Mouse (Mus musculus) granulocyte monocyte progenitor cell, adult 5-6 weeks (primary cell): ENCODE measurements around the gene Kcnq2. TPM values are rescaled to one million over a fixed set of nuclear protein-coding genes. Genes with fewer than 3 reads are reported as not detected.
A peak's percentile ranks its signal among the peaks of the same experiment; 100 is the strongest.

Source experiments
- ATAC-seq: replicated peaks from 2 replicates; pipeline ENCODE4 v1.8.0; 2016; ENCODE audit warnings: mild to moderate bottlenecking, moderate TSS enrichment, inconsistent platforms; ENCODE audit not compliant: poor library complexity, severe bottlenecking
- total RNA-seq, 2 experiments: library from RNA; stranded (forward) in 1 of 2; stranded (reverse) in 1 of 2; fragments of 200-712, 200-1000 nt in 1 of 2; fragments of >200 nt in 1 of 2; fragmentation: Nextera tagmentation in 1 of 2; gene quantifications; 2 replicates each; pipeline ENCODE4 v1.2.3; 2014 to 2017

The Kcnq2 gene
- not detected in 2 replicates for total RNA-seq (2014; fragmentation: Nextera tagmentation)
- not detected in 2 replicates for total RNA-seq (2017)

DNA sequence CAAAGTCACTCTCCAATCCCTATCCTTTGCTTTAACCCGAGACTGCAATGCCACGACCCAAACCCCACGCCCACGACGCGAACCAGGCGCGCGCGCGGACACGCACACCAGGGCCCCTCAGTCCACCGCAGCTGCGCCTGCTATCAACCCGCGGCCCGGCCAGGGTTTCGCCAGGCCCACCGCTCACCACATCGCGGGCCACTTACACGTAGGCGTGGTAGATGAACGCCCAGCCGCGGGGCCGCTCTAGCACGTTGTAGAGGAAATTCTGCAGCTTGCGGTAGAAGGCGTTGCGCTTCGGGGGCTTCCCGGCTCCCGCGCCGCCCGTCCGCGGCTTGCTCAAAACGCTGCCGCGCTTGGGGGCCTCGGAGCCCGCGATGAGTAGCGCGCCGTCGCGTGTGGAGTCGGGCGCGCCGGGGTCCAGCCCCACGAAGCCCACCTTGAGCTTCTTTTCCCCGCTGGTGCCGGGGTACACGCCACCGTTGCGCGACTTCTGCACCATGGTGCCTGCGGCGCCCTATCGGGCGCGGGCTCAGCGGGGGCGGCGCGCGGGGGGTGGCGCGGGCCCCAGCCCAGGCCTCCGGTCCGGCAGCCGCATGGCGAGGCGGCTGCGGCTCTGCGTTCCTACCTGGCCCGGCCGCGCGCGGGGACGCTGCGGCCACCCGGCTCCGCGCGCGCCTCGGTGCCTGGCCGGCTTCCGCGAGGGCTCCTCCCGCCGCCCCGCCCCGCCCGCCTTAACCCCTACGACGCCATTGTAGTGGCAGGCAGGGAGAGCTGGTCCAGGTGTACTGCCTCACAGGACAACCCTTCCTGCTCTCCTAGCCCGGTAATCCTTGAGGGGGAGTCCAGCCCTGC is at the start of gene Kcnq2:
Gene Kcnq2 (minus strand): TSS at position 710 of the 855 bp plus-strand sequence.
- ATAC-seq: no peak

DNA sequence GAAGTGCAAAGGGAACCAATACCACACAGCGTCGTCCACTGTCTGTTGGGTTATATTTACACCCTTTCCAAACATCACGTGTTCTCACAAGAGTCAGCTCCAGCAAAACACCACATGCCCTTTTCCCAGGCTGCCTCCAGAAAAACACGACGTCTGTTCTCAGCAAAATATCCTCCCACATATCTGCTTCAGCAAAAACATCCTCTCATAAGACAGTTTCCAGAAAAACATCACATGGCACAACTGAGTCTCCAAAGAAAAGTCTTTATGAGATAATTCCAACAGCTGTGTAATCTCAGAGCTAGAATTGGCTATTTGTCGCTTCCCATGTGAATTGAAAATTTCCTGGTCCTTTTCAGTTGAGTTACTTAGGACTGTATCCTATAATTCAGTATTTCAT is 45.8 kb upstream of the Kcnq2 start:
- ATAC-seq: no peak

GRCm38 (mm10) chr2:181178471-181178870 is 43.4 kb upstream of the Kcnq2 start:
- ATAC-seq: no peak

- no peak for ATAC-seq
Measured at GRCm38 (mm10) chr2:181178015-181178414, 42.9 kb upstream of the Kcnq2 start.

DNA sequence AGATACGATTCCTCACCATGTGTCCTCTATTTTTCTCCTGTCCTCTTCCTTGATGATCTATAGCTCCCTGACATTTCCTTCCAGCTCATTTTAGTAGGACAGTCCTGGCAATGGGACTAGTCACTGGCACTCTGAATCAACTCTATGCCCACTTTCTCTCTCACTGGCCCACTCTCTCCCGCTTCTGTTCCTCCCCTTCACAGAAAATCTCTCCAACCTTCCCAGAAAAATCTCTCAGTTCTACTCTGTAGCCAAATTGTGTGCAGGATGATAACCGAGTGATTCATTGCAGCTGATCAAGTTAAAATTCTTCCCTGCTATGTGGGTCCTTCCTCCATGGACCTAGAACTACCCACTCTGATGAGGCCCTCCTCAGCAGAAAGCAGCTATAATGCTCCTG is 39.5 kb upstream of the Kcnq2 start:
- ATAC-seq: no peak

DNA sequence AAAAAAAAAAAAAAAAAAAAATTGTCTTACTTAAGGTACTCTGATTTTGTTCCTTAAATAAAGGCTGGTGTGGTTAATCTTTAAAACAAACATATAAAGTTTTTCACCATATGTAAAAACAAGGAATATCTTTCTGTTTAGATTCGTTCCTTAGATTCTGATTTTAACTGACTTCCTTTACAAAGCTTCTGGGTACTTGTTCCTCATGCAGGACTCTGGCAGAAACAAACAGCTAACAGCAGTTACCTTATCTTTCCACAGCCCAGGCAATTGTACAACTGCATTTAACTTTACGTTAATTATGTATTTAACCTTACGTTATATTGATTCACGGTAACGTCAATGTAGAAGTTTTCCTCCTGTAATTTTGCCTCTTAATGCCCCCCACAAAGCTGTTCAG is 31.4 kb upstream of the Kcnq2 start:
- ATAC-seq: no peak

DNA sequence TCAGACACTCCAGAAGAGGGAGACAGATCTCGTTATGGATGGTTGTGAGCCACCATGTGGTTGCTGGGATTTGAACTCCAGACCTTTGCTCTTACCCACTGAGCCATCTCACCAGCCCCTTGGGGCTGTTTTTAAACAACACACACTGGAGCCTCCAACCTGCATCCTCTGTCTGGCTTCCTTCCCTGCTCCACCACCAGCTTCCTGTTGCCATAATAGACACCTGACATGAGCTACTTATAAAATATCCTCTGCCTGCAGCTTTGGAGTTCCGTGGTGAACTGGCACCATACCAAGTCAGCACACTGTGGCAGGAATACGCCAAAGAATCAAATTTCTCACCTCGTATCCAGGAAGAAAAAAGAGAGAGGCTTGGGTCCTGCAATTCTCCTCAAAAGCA is 25.7 kb upstream of the Kcnq2 start:
- ATAC-seq: no peak

GRCm38 (mm10) chr2:181159771-181160170 is 24.7 kb upstream of the Kcnq2 start:
- no peak for ATAC-seq

DNA sequence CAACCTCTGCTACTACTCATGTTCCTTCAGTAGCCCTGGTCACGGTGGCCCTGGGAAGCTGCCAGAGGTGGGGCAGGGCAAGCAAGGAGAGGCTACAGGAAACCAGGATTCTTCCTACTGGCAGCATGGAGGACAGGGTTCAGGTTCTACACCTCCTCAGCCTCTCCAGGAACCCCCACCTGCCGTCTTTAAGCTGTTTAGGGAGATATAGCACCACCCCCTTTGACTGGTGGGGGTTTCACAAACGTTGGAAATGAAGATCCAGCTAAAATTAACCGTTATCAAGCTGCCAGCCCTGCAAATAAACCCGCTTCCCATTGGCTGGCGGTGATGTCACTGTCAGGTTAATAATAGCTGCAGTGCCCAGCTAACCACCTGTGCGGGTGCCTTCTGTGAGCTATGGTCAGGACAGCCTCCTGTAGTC is 24.0 kb upstream of the Kcnq2 start:
- ATAC-seq: no peak

GRCm38 (mm10) chr2:181158471-181158870 is 23.4 kb upstream of the Kcnq2 start:
- no peak for ATAC-seq

GRCm38 (mm10) chr2:181157716-181158302 is 22.7 kb upstream of the Kcnq2 start:
- no peak for ATAC-seq

GRCm38 (mm10) chr2:181157180-181157579 is 22.1 kb upstream of the Kcnq2 start:
- no peak for ATAC-seq

DNA sequence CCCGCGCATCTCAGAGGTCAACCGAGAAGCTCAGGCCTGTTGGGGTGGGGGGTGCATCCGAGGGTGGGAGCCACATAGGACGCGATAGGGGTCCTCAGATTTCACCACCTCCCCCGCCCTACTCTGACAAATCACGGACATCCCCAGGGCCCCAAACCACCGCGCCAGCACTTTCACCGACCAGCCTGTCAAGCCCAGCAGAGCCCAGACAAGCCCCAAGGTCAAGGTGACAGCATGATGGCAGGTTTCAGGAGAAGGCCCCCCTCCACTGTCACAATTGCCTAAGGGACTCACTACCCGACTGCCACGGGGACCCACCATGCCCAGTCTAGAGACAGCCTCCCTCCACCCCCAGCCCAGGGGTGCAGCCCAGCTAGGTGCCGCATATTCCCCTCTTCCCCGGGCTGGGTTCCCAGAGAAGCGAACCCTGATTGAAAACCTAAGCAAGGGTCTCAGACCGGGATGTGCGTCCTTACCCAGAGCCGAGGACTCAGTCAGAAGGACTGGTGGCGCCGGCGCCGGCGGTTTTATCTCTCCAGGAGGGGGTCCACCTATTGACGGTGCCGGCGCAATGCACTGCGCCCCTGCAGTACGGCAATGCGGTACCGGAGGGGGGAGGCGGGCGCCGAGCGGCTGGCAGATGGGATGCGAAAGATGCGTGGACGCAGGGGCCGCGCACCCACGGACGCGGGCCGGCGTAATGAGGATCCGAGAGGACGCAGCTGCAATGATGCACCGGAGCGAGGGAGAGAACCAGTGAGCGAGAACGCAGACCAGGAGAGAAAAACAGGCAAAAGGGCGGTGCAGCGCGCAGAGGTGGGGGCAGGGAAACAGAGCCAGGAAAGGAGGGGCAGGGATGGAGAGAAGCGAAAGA is 21.4 kb upstream of the Kcnq2 start, which contains the start of gene Eef1a2:
Gene Eef1a2 (minus strand): TSS at position 767 of the 874 bp plus-strand sequence.
- ATAC-seq: 0 out of 2 replicates have a peak, but pooled peaks have one; percentile 30

GRCm38 (mm10) chr2:181155801-181156200 is 20.7 kb upstream of the Kcnq2 start:
- no peak for ATAC-seq

DNA sequence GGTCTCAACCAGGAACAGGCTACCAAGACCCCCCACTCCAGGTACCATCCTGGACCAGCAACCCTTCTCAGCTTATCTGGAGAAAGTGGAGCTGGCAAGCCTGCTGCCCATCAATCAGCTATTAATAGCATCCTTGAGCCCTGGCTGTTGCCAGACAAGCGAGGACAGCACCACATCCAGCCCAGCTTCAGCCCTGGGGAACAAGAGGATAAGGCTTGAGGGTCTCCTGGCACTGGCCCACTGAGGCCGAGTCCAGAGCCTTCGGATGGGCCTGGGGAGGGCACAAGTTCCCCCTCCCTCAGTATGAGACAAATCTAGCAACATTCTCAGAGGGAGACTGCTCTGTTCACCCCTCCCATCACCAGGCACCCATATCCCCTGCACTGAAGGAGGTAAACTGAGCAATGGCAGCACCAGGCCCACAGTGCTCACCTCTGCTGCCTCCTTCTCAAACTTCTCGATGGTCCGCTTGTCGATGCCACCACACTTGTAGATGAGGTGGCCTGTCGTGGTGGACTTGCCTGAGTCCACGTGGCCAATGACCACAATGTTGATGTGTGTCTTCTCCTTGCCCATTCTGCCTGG is 19.8 kb upstream of the Kcnq2 start:
- no peak; the same call in 1 of the 2 replicates for ATAC-seq

DNA sequence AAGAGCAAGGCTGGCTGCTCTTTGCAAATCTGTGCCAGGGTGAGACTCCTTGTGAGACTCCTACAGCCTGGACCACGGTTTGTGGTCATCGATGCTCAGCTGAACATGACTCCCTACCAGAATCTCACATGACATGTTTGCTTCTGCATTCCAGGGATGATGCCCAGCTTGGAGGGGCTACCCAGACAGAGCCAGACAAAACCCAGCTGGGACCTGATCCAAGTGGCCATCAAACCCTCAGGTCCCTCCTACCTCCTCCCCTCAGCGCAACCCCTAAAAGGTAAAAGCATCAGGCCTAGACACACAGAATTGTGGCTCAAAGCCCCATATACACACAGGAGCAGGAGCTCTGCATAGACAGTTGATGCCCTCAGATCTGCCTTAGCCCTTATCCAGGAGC is 19.3 kb upstream of the Kcnq2 start:
- ATAC-seq: no peak

GRCm38 (mm10) chr2:181153837-181154236 is 18.7 kb upstream of the Kcnq2 start:
- peak; percentile 48; the same call in 1 of the 2 replicates for ATAC-seq

DNA sequence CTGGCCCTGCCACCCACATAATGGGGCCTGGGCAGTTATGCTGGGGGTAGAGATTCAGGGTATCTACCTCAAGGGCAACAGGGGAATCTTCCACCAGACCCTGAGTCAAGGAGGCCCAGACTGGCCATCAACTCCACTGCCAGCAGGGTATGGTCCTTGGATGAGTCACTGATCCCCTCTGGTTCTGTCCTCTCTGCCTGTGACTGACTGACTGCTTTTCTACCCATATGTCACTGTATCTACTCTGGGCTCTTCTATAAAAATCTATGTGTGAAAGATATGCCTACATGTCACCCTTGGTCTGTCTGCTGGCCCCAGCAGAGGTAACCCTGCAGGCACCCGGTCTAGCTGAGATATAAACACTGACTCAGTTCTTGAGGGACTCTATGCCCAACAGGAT is 18.0 kb upstream of the Kcnq2 start:
- no peak for ATAC-seq

GRCm38 (mm10) chr2:181152701-181153100 is 17.6 kb upstream of the Kcnq2 start:
- ATAC-seq: no peak

GRCm38 (mm10) chr2:181150281-181150680 is 15.2 kb upstream of the Kcnq2 start:
- ATAC-seq: no peak
